Mouse (Mus musculus) limb, embryonic 15.5 days (tissue): ENCODE measurements around the gene Mylk3. TPM values are rescaled to one million over a fixed set of nuclear protein-coding genes. Genes with fewer than 3 reads are reported as not detected.

Experiments used
- ATAC-seq: fragments of 200-750 bp; cut with Nextera tagmentation; 2 replicates; pipeline ENCODE4 v1.8.0; 2017; ENCODE audit warnings: low read depth, moderate TSS enrichment; ENCODE audit not compliant: insufficient number of reproducible peaks, low FRiP score, low TSS enrichment
- H3K27ac ChIP-seq: fragments of 300-500 bp; sonication (generic); 2 replicates; pipeline ENCODE4 v1.5.1; 2015; ENCODE audit warnings: moderate library complexity, mild to moderate bottlenecking, inconsistent platforms
- H3K27me3 ChIP-seq: fragments of 300-500 bp; sonication (generic); 2 replicates; pipeline ENCODE4 v1.6.1; 2015; ENCODE audit warnings: inconsistent platforms
- H3K36me3 ChIP-seq: fragments of 300-500 bp; sonication (generic); 2 replicates; pipeline ENCODE4 v1.6.1; 2015; ENCODE audit warnings: inconsistent platforms
- H3K4me1 ChIP-seq: fragments of 300-500 bp; sonication (generic); 2 replicates; pipeline ENCODE4 v1.6.1; 2015; ENCODE audit warnings: inconsistent platforms
- H3K4me2 ChIP-seq: fragments of 300-500 bp; sonication (generic); 2 replicates; pipeline ENCODE4 v1.6.1; 2015; ENCODE audit warnings: mild to moderate bottlenecking, inconsistent platforms
- H3K4me3 ChIP-seq: fragments of 300-500 bp; sonication (generic); 2 replicates; pipeline ENCODE4 v1.5.1; 2015; ENCODE audit warnings: mild to moderate bottlenecking, inconsistent platforms
- H3K9ac ChIP-seq: fragments of 300-500 bp; sonication (generic); 2 replicates; pipeline ENCODE4 v1.6.1; 2015; ENCODE audit warnings: inconsistent platforms
- H3K9me3 ChIP-seq: fragments of 300-500 bp; sonication (generic); 2 replicates; pipeline ENCODE4 v1.6.1; 2016; ENCODE audit warnings: inconsistent platforms
- WGBS: fragments of 180-500 bp; shearing (Covaris S2); methylation state at CpG from one replicate; pipeline ENCODE4 v1.1.7; 2015; 5-methylcytosine and 5-hydroxymethylcytosine counted together
- polyA plus RNA-seq: library from polyadenylated mRNA; unstranded; fragments of >200 nt; fragmentation: Nextera tagmentation; extraction: Ambion mirVana; gene quantifications from 2 replicates; pipeline ENCODE4 v1.2.1, GENCODE M21; 2015

Mylk3 gene
- polyA plus RNA-seq, 1 experiment from 2014 or later = 1.6 TPM

GRCm38 (mm10) chr8:85303531-85303930 is 82.6 kb downstream of the Mylk3 start:
- H3K36me3 ChIP-seq = peaks cover 47% of the 10 kb centered on the region
- 77% methylated on average over 5 of the region's 5 CpGs for WGBS
- no peak for ATAC-seq
- no peak overlapping the region for H3K9ac ChIP-seq
- no peaks in the 10 kb centered on the region for H3K9me3 ChIP-seq
- no peak overlapping the region for H3K4me3 ChIP-seq
- H3K4me1 ChIP-seq = peaks cover 20% of the 10 kb centered on the region
- no peak overlapping the region for H3K4me2 ChIP-seq
- no peak overlapping the region for H3K27ac ChIP-seq
- no peaks in the 10 kb centered on the region for H3K27me3 ChIP-seq

- Histone ChIP-seq H3K4me3 (no peak overlapping the region), H3K4me2 (no peak overlapping the region), H3K36me3 (peaks cover 41% of the 10 kb centered on the region), H3K27ac (no peak overlapping the region), H3K27me3 (no peaks in the 10 kb centered on the region), H3K9me3 (no peaks in the 10 kb centered on the region), H3K9ac (no peak overlapping the region), H3K4me1 (peaks cover 25% of the 10 kb centered on the region)
- no peak for ATAC-seq
- 90% methylated on average over 3 of the region's 3 CpGs for WGBS
Measured at GRCm38 (mm10) chr8:85302931-85303330, 83.2 kb downstream of the Mylk3 start.

DNA sequence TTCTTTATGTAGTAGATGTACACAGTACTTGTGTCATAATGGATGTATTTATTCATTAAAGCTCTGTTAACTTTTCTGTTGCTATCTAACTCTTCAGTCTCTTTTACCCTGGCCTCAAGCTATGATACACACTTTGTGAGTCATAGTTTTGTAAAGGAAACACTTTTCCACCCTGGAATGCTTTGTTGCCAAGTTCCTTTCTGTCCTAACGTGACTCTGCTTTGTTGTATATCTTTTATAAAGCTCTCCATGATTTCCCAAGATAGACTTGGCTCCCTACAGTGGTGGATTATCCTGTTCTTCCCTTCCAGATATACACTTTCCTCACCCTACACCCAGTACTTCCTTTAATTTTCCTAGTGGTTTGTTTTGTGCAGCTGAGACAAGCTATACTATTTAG is 84.2 kb downstream of the Mylk3 start:
- peaks cover 30% of the 10 kb centered on the region for H3K4me1 ChIP-seq
- H3K27ac ChIP-seq = no peak overlapping the region
- ATAC-seq = no peak
- H3K9ac ChIP-seq = no peak overlapping the region
- H3K4me3 ChIP-seq = no peak overlapping the region
- 43% methylated on average over 1 of the region's 1 CpGs for WGBS
- H3K36me3 ChIP-seq = peaks cover 34% of the 10 kb centered on the region
- no peaks in the 10 kb centered on the region for H3K9me3 ChIP-seq
- no peaks in the 10 kb centered on the region for H3K27me3 ChIP-seq
- no peak overlapping the region for H3K4me2 ChIP-seq

- peak within 1 kb of the TSS; percentile 65 for H3K4me2 ChIP-seq
- peak; percentile 98 for ATAC-seq
Measured at GRCm38 (mm10) chr8:85299434-85300077, 86.6 kb downstream of the Mylk3 start, which contains the start of the genes Orc6 and Vps35. Gene Orc6, plus strand, starts transcription at chr8:85299632. Gene Vps35, minus strand, starts transcription at chr8:85299802.

GRCm38 (mm10) chr8:85298600-85299433 is 87.3 kb downstream of the Mylk3 start:
- Histone ChIP-seq H3K27ac (peak overlapping the region; percentile 98), H3K9me3 (no peaks in the 10 kb centered on the region)
- WGBS = under 1% methylated on average over 53 of the region's 53 CpGs

More at GRCm38 (mm10) chr8:85299434-85300077, 86.6 kb downstream of the Mylk3 start, which contains the start of the genes Orc6 and Vps35:
- Histone ChIP-seq H3K9me3 (no peaks in the 10 kb centered on the region), H3K9ac (peak within 1 kb of the TSS; percentile 85), H3K27ac (peak within 1 kb of the TSS; percentile 98), H3K27me3 (no peaks in the 10 kb centered on the region), H3K4me3 (peak within 1 kb of the TSS; percentile 96), H3K36me3 (peaks cover 12% of the 10 kb centered on the region), H3K4me1 (peaks cover 30% of the 10 kb centered on the region)
- WGBS = under 1% methylated on average over 63 of the region's 63 CpGs

DNA sequence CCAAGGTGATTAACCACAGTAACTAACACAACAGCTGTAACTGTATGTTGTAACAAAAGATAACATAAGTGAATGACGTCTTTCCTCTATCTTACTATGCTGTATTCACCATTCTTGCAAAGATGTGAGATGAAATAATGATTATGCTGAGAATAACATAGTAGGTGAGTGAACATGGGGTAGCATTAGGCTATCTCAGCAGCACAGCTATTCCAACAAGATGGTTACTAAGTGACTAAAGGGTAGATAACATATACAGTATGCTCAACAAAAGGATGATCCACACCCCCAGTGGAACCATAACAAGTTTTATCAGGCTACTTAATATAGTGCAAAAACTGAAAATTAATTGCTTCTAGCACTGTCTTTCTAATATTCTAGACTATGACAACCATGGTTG is 99.3 kb downstream of the Mylk3 start:
- Histone ChIP-seq H3K4me1 (no peaks in the 10 kb centered on the region), H3K9me3 (no peaks in the 10 kb centered on the region), H3K4me2 (no peak overlapping the region), H3K27ac (no peak overlapping the region), H3K27me3 (no peaks in the 10 kb centered on the region), H3K4me3 (no peak overlapping the region), H3K36me3 (peaks cover 60% of the 10 kb centered on the region), H3K9ac (no peak overlapping the region)
- ATAC-seq = no peak
- 87% methylated on average over 1 of the region's 1 CpGs for WGBS

More at GRCm38 (mm10) chr8:85298600-85299433, 87.3 kb downstream of the Mylk3 start:
- Histone ChIP-seq H3K4me1 (peaks cover 30% of the 10 kb centered on the region), H3K27me3 (no peaks in the 10 kb centered on the region), H3K9ac (peak overlapping the region; percentile 85), H3K4me3 (peak overlapping the region; percentile 96), H3K4me2 (peak overlapping the region; percentile 60), H3K36me3 (peaks cover 12% of the 10 kb centered on the region)
- ATAC-seq = peak; percentile 49; the same call in 1 of the 2 replicates

Other genes starting within 250 kb of the Mylk3 start
- not detected in 2 replicates for gene Cks1brt, start 234.4 kb downstream of the Mylk3 start, polyA plus RNA-seq
- gene Olfr371, start 160.4 kb downstream of the Mylk3 start, polyA plus RNA-seq = not detected in 2 replicates
- 82.2 and 83.7 TPM in 2 replicates for gene Orc6, start 86.7 kb downstream of the Mylk3 start, polyA plus RNA-seq
- gene Vps35, start 86.5 kb downstream of the Mylk3 start, polyA plus RNA-seq = 135 and 136 TPM in 2 replicates
- 51.3 and 57.2 TPM in 2 replicates for gene 4921524J17Rik, start 46.5 kb upstream of the Mylk3 start, polyA plus RNA-seq
- 30.6 and 31.5 TPM in 2 replicates for gene Gpt2, start 106.2 kb upstream of the Mylk3 start, polyA plus RNA-seq
- gene Dnaja2, start 169.0 kb upstream of the Mylk3 start, polyA plus RNA-seq = 135 and 148 TPM in 2 replicates